Mouse (Mus musculus) limb, embryonic 12.5 days (tissue): Measurements from ENCODE around the gene Kifc5b. TPM values are rescaled to one million over a fixed set of nuclear protein-coding genes. Genes with fewer than 3 reads are reported as not detected.
A peak's percentile ranks its signal among the peaks of the same experiment; 100 is the strongest.

Experiments used
- ATAC-seq: fragments of 200-750 bp; cut with Nextera tagmentation; 2 replicates; pipeline ENCODE4 v1.8.0; 2017; ENCODE audit warnings: low read depth, moderate TSS enrichment; ENCODE audit not compliant: insufficient number of reproducible peaks, insufficient read depth, low FRiP score, low TSS enrichment
- H3K27ac ChIP-seq: fragments of 300-500 bp; sonication (generic); 2 replicates; pipeline ENCODE4 v1.5.1; 2016; ENCODE audit warnings: mild to moderate bottlenecking, moderate library complexity
- H3K27me3 ChIP-seq: fragments of 300-500 bp; sonication (generic); 2 replicates; pipeline ENCODE4 v1.6.1; 2016; ENCODE audit warnings: mild to moderate bottlenecking, moderate library complexity
- H3K36me3 ChIP-seq: fragments of 300-500 bp; sonication (generic); 2 replicates; pipeline ENCODE4 v1.6.1; 2016; ENCODE audit warnings: mild to moderate bottlenecking, moderate library complexity
- H3K4me1 ChIP-seq: fragments of 300-500 bp; sonication (generic); replicated peaks from 2 replicates; pipeline ENCODE4 v1.6.1; 2016
- H3K4me2 ChIP-seq: fragments of 300-500 bp; sonication (generic); 2 replicates; pipeline ENCODE4 v1.6.1; 2016; ENCODE audit warnings: mild to moderate bottlenecking, moderate library complexity
- H3K4me3 ChIP-seq: fragments of 300-500 bp; sonication (generic); replicated peaks from 2 replicates; pipeline ENCODE4 v1.5.1; 2016; ENCODE audit warnings: mild to moderate bottlenecking
- H3K9ac ChIP-seq: fragments of 300-500 bp; sonication (generic); replicated peaks from 2 replicates; pipeline ENCODE4 v1.6.1; 2016; ENCODE audit warnings: mild to moderate bottlenecking, moderate library complexity
- H3K9me3 ChIP-seq: fragments of 300-500 bp; sonication (generic); 2 replicates; pipeline ENCODE4 v1.6.1; 2016; ENCODE audit warnings: mild to moderate bottlenecking, moderate library complexity
- WGBS: fragments of 180-500 bp; shearing (Covaris S2); methylation state at CpG from one replicate; pipeline ENCODE4 v1.1.7; 2016; 5-methylcytosine and 5-hydroxymethylcytosine counted together
- polyA plus RNA-seq: library from polyadenylated mRNA; unstranded; fragments of >200 nt; fragmentation: Nextera tagmentation; extraction: Ambion mirVana; gene quantifications from 2 replicates; pipeline ENCODE4 v1.2.1, GENCODE M21; 2016

The Kifc5b gene
- polyA plus RNA-seq, 1 experiment from 2014 or later: 10.5 TPM

DNA sequence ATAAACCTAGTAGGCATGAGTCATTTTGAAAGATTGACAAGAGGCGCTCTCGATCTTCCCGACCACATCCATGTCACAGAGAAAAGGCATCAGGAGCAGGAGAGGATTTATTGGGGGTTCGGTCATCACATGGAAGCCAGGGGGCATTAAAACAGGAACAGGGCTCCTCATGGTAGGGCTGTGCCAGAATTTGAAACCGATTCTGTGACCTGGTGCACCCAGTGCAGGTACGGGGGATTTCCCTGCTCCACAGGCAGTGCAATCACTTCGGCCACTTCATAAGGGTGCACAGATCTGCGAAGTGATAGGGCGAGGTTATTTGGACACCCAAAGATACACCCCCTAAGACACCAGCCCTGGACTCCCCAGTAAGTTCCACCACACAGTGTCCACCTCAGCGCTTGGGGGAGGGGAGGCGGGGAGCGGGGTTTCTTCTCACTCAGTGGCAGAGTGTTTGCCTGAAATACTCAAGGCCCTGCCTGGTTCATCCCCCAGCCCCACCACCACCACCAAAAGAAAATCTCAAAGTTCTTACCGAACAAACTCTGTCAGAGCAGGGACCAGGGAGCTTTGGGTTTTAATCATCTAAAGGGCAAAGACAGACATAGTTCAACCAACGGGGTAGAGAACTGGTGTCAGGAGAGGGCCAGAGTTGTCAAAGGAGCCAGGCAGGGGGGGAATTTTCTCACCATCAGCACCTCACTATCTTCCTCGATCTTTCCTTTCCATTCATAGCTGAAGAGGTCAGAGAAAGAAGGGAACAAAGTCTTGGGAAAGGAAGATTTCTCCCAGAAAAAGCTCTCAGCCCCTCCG is 21.2 kb downstream of the Kifc5b start:
- H3K4me1 ChIP-seq: peaks cover 58% of the 10 kb centered on the region
- H3K4me3 ChIP-seq: peak overlapping the region; percentile 69
- H3K9me3 ChIP-seq: no peaks in the 10 kb centered on the region
- peak overlapping the region; percentile 71 for H3K9ac ChIP-seq
- no peak for ATAC-seq
- H3K27me3 ChIP-seq: no peaks in the 10 kb centered on the region
- WGBS: 59% methylated on average over 16 of the region's 16 CpGs
- H3K4me2 ChIP-seq: peak overlapping the region; percentile 98
- peak overlapping the region; percentile 95; the same call in 1 of the 2 replicates for H3K27ac ChIP-seq
- H3K36me3 ChIP-seq: peaks cover 37% of the 10 kb centered on the region

DNA sequence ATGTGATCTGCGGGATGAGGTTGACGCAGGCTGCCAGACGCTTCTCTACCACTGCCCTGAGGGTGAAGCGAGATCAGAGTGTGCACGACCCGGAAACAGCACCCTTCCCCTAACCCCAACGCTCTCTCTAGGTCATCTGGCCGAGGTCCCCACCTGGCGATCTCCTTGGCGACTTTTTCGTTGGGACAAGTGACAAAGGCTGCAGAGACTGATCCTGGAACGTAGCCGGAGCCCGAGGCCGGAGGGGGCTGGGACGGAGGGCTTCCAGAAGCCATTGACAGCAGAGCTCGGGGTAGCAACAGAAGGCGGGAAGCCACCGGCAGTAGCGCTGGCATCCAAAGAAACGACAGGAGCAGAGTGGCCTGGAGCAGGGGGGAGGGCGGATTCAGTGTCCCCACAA is 21.8 kb downstream of the Kifc5b start:
- WGBS: 1% methylated on average over 22 of the region's 22 CpGs
- Histone ChIP-seq H3K4me1 (peaks cover 53% of the 10 kb centered on the region), H3K9ac (peak overlapping the region; percentile 71), H3K4me3 (peak overlapping the region; percentile 69), H3K27ac (peak overlapping the region; percentile 95), H3K4me2 (peak overlapping the region; percentile 98), H3K27me3 (no peaks in the 10 kb centered on the region), H3K36me3 (peaks cover 37% of the 10 kb centered on the region), H3K9me3 (no peaks in the 10 kb centered on the region)
- no peak for ATAC-seq

DNA sequence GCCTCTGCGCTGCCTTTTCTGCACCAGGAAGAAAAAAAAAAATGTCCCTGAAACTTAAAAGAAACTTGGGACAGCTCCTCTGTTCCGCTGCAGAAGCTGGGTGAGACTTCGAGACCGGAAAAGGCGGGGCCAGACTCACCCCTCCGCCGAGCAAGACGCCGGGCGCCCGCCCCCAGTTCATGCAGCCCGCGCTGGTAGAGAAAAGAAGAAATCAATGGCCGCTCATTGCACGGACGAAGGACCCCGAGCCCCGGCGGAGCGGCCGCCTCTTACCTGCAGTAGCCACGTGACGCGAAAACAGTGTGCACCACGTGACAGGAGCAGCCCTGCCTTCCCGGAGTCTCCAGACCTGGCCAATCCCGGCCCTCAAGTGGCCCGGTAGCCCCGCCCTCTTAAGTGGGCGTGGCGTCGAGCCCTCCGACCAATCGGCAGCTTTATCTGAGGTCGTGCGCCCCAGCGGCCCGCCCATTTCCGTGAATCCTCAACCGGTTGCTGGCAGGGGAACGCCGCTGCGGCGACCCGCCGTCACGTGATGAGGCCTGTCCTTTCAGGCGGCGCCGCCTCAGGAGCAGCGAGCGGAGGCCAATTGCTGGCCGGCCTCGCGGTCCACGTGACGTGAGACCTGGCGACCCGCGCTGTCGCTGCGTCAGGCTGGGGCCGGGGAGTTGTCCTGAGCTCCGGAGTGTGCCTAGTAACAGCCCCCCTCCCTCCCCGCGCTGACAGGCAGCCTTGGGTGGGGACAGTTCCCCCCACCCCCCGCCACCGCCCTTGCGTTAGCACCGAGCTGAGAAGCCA is 22.5 kb downstream of the Kifc5b start, which contains the start of gene Cuta:
Gene Cuta (minus strand): TSS at position 392 of the 795 bp plus-strand sequence.
- Histone ChIP-seq H3K27me3 (no peaks in the 10 kb centered on the region), H3K4me1 (peaks cover 47% of the 10 kb centered on the region), H3K9me3 (no peaks in the 10 kb centered on the region), H3K36me3 (peaks cover 35% of the 10 kb centered on the region), H3K9ac (peak within 1 kb of the TSS; percentile 75), H3K4me2 (peak within 1 kb of the TSS; percentile 98), H3K27ac (peak within 1 kb of the TSS; percentile 95), H3K4me3 (peak within 1 kb of the TSS; percentile 69)
- WGBS: under 1% methylated on average over 70 of the region's 70 CpGs
- peak; percentile 97 for ATAC-seq

DNA sequence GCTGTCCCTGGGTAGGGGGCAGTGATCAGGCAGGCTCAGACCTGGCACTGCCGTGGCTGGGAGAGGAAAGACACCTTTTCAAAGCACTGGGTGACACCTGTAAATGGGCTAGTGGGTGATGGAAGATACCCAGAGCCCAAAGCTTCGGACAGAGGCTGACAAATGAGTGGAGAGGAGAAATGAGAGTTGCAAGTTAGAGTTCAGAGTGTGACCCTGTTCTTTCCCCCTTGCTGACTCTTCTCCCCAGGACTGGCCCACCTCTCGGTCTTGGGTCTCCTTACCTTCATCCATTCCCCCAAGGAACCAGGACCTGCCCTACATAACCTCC is 23.0 kb downstream of the Kifc5b start:
- Histone ChIP-seq H3K27ac (peak overlapping the region; percentile 95), H3K9ac (peak overlapping the region; percentile 75), H3K4me3 (peak overlapping the region; percentile 69), H3K4me2 (peak overlapping the region; percentile 85), H3K36me3 (peaks cover 34% of the 10 kb centered on the region), H3K9me3 (no peaks in the 10 kb centered on the region), H3K4me1 (peaks cover 47% of the 10 kb centered on the region), H3K27me3 (no peaks in the 10 kb centered on the region)
- 0% methylated on average over 3 of the region's 3 CpGs for WGBS
- no peak for ATAC-seq

DNA sequence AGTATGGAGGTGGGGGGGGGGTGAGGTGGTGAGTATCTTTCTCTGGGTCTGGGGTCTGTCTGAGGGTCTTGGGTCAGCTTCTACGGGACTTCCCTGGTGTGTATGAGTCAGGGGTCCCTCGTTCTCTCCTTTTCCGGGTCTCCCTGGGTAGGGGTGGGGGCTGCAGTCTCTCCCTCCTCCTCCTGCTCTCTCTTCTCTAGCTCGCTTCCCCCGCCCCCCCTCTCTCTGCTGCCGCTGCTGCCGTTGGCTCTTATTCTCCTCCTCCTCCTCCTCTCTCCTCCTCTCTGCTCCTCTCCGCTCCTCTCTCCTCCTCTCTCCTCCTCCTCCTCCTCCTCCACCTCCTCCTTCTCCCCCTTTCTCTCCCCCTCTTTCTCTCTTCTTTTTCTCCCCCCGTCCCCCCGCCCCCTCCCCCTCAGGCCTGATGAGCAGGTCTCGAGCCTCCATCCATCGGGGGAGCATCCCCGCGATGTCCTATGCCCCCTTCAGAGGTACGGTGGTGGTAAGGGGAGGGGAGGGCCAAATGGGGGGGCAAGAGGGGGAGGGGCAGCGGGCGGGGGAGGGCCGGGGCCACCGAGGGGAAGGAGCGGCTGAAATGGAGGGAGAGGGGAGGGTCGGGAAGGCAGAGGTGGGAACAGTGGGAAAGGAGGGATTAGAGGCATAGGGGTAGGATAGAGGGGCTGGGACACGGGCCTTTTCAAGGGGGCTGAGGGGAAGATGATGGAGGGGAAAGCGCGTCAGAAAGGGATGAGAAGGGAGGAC is 24.3 kb downstream of the Kifc5b start, which contains the start of gene Syngap1:
Gene Syngap1 (plus strand): TSS at position 223 of the 759 bp plus-strand sequence.
- 1% methylated on average over 22 of the region's 24 CpGs for WGBS
- no peak for ATAC-seq
- Histone ChIP-seq H3K9me3 (no peaks in the 10 kb centered on the region), H3K27ac (peak within 1 kb of the TSS; percentile 95), H3K27me3 (no peaks in the 10 kb centered on the region), H3K4me1 (peaks cover 57% of the 10 kb centered on the region), H3K4me3 (peak within 1 kb of the TSS; percentile 69), H3K9ac (peak within 1 kb of the TSS; percentile 80), H3K36me3 (peaks cover 22% of the 10 kb centered on the region), H3K4me2 (peak within 1 kb of the TSS; percentile 85)

DNA sequence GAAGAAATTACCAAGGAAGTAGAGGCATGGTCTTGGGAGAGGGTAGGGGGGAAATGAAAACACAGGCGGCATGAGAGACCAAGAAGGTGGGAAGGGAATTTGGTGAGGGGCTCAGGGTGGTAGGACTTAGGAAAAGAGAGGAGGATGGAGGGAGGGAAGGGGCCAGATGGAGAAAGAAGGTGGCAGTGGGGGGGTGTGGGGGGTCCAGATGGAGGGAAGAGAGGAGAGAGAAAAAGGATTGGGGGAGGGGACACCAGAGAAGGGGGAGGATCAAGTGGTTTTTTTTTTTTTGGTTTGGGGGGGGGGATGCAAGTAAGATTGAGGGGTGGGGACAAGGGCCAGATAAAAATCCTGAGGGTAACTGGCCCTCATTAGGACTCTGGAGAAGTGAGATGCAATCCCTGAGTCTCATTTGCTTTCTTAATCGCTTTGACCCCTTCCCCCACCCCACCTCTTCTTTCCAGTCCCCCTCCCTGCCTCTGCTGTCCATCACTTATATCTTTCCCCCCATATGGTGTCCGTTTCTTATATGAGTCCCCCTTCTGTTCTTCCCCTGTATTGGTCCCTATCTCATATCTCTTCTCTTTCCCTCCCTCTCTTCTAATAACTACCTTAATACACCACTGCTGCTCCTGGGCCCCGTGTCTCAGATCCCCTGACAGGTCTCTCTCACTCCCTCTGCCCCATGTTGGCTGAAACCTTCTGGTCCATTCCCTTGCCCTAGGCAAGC is 25.1 kb downstream of the Kifc5b start:
- Histone ChIP-seq H3K4me2 (peak overlapping the region; percentile 85), H3K4me1 (peaks cover 65% of the 10 kb centered on the region), H3K27ac (peak overlapping the region; percentile 95), H3K4me3 (peak overlapping the region; percentile 69), H3K36me3 (peaks cover 14% of the 10 kb centered on the region; the same call in 1 of the 2 replicates), H3K9ac (peak overlapping the region; percentile 80), H3K27me3 (no peaks in the 10 kb centered on the region), H3K9me3 (no peaks in the 10 kb centered on the region)
- 13% methylated on average over 4 of the region's 4 CpGs for WGBS
- ATAC-seq: no peak

DNA sequence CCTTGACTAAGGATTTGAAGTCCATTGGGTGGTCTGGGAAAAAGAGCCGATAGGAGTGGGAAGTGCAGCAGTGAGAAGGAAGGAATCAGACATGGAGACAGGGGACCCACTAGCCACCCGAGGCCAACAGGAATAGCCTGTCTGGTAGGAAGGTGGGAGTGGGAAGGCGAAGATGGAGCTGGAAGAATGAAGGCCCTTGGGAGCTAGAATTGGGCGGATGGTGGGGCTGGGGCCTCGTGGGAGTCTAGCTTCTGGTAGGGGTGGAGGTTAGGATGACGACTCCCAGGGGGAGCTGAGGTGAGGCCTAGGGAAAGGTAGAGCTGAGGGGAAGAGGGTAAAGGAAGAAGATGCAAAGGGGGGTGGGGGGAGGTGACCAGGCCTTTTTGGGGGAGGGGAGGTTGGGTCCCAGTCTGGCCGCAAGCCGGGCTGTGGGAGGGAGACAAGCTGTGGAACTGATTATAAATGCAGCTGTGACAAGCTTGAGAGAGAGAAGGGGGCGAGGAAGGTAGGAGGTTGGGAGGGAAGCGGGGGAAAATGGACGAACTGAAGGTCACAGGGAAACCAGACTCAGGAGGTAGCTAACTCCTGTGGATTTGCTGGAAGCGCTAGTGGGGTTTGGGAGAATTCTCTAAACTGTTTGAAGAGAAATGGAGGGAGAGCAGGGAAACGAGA is 29.1 kb downstream of the Kifc5b start:
- peak overlapping the region; percentile 49 for H3K4me3 ChIP-seq
- peak overlapping the region; percentile 70 for H3K9ac ChIP-seq
- H3K9me3 ChIP-seq: no peaks in the 10 kb centered on the region
- peaks cover 68% of the 10 kb centered on the region for H3K4me1 ChIP-seq
- H3K27ac ChIP-seq: peak overlapping the region; percentile 74
- no peak for ATAC-seq
- no peaks in the 10 kb centered on the region for H3K27me3 ChIP-seq
- WGBS: 23% methylated on average over 13 of the region's 13 CpGs
- H3K4me2 ChIP-seq: peak overlapping the region; percentile 82
- peaks cover 6% of the 10 kb centered on the region; the same call in 1 of the 2 replicates for H3K36me3 ChIP-seq

DNA sequence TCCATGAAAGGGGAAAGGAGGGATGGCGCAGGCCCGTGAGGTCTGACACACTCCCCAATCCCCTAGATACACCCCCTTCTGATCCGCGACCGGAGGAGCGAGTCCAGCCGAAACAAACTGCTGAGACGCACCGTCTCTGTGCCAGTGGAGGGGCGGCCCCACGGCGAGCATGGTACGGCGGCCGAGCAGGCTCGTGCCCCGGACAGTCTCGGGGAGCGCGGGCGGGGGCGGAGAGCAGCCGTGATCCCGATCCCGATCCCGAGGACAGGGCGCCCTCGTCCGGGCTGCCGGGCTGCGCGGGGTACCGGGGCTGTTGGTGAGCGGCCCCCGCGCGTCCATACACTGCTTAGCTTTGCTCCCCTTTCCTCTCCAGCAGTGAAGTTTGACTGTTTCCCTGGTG is 29.7 kb downstream of the Kifc5b start:
- Histone ChIP-seq H3K9ac (peak overlapping the region; percentile 70), H3K36me3 (peaks cover 6% of the 10 kb centered on the region; the same call in 1 of the 2 replicates), H3K27me3 (no peaks in the 10 kb centered on the region), H3K4me2 (peak overlapping the region; percentile 82), H3K4me3 (peak overlapping the region; percentile 49), H3K9me3 (no peaks in the 10 kb centered on the region), H3K4me1 (peaks cover 66% of the 10 kb centered on the region), H3K27ac (peak overlapping the region; percentile 74)
- 0 out of 2 replicates have a peak, but pooled peaks have one; percentile 7 for ATAC-seq
- under 1% methylated on average over 36 of the region's 37 CpGs for WGBS

DNA sequence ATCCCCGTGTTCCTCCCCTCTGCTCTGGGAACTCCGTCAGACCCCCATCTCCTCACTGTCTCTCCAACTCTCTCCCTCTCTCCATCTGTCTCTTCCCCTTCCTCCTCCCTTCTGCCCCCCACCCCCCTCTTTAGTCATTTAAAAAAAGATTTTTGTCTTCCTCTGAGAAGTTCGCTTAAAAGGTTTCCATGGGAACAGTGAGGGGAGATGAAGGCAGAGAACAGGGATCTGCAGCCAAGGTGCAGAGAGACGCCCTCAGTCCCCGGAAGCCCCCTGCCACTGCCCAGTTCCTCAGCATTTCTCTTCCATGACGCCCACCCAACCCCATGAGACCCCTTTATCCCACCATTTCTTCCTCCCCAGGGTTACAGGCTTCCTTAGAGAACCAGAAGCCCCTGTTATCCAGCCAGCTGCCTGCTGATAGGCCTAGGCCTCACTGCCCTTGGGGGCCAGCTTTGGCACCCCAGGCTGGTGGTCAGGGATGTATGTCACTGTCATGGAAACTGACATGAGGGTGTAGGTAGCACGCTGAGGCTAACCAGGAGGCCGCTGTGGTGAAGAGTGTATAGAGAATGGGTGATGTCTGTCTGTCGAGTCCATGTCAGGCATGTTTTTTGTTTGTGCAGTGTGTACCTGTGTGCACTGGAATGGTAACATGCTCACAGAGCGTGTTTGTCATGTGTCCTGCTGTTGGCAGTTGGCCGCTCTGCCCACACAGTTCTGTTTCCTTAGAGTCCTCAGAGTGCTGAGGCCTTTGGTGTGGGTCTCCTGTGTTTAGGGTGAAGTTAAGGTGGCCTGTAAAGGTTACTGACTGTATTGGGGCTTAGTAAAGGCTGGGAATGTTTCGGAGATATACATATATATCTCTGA is 30.6 kb downstream of the Kifc5b start:
- H3K4me3 ChIP-seq: peak overlapping the region; percentile 49; the same call in 1 of the 2 replicates
- H3K9ac ChIP-seq: peak overlapping the region; percentile 70; the same call in 1 of the 2 replicates
- peak overlapping the region; percentile 82 for H3K4me2 ChIP-seq
- no peak for ATAC-seq
- peaks cover 6% of the 10 kb centered on the region; the same call in 1 of the 2 replicates for H3K36me3 ChIP-seq
- peak overlapping the region; percentile 74 for H3K27ac ChIP-seq
- no peaks in the 10 kb centered on the region for H3K9me3 ChIP-seq
- no peaks in the 10 kb centered on the region for H3K27me3 ChIP-seq
- 55% methylated on average over 12 of the region's 12 CpGs for WGBS
- H3K4me1 ChIP-seq: peaks cover 65% of the 10 kb centered on the region
